Mouse (Mus musculus) stomach, embryonic 14.5 days (tissue): ENCODE measurements around the gene Rsph10b. TPM values are rescaled to one million over a fixed set of nuclear protein-coding genes. Genes with fewer than 3 reads are reported as not detected.

Experiments
- ATAC-seq: fragments of 200-750 bp; cut with Nextera tagmentation; 2 replicates; pipeline ENCODE4 v1.8.0; 2017; ENCODE audit warnings: low read depth, moderate TSS enrichment; ENCODE audit not compliant: insufficient number of reproducible peaks, insufficient read depth, low FRiP score
- H3K27ac ChIP-seq: fragments of 300-500 bp; sonication (generic); 2 replicates; pipeline ENCODE4 v1.5.1; 2014; ENCODE audit warnings: mild to moderate bottlenecking, low read length, moderate library complexity, mixed read lengths
- H3K27me3 ChIP-seq: fragments of 300-500 bp; sonication (generic); 2 replicates; pipeline ENCODE4 v1.6.1; 2014; ENCODE audit warnings: low read length, control low read depth, mixed read lengths; ENCODE audit not compliant: control insufficient read depth, insufficient read depth
- H3K36me3 ChIP-seq: fragments of 300-500 bp; sonication (generic); 2 replicates; pipeline ENCODE4 v1.6.1; 2014; ENCODE audit warnings: mild to moderate bottlenecking, control low read depth, low read length, moderate library complexity, mixed read lengths; ENCODE audit not compliant: control insufficient read depth, insufficient read depth
- H3K4me1 ChIP-seq: fragments of 300-500 bp; sonication (generic); 2 replicates; pipeline ENCODE4 v1.6.1; 2014; ENCODE audit warnings: low read length, control low read depth, mixed read lengths; ENCODE audit not compliant: control insufficient read depth, insufficient read depth
- H3K4me2 ChIP-seq: fragments of 300-500 bp; sonication (generic); replicated peaks from 2 replicates; pipeline ENCODE4 v1.6.1; 2014; ENCODE audit warnings: low read depth, low read length, control low read depth
- H3K4me3 ChIP-seq: fragments of 300-500 bp; sonication (generic); 2 replicates; pipeline ENCODE4 v1.5.1; 2014; ENCODE audit warnings: low read depth, low read length, control low read depth
- H3K9ac ChIP-seq: fragments of 300-500 bp; sonication (generic); replicated peaks from 2 replicates; pipeline ENCODE4 v1.6.1; 2014; ENCODE audit warnings: low read depth, mild to moderate bottlenecking, control low read depth, low read length, moderate library complexity, mixed read lengths
- H3K9me3 ChIP-seq: fragments of 300-500 bp; sonication (generic); 2 replicates; pipeline ENCODE4 v1.6.1; 2016; ENCODE audit warnings: low read depth, low read length, control low read depth; ENCODE audit not compliant: control insufficient read depth
- WGBS: fragments of 180-500 bp; shearing (Covaris S2); extraction: QIAGEN DNeasy Blood & Tissue Kit; methylation state at CpG from one replicate; pipeline ENCODE4 v1.1.7; 2014; 5-methylcytosine and 5-hydroxymethylcytosine counted together
- polyA plus RNA-seq: library from polyadenylated mRNA; unstranded; fragments of >200 nt; fragmentation: Nextera tagmentation; extraction: Ambion mirVana; gene quantifications from 2 replicates; pipeline ENCODE4 v1.2.1, GENCODE M21; 2014

Rsph10b gene
- polyA plus RNA-seq = 0.60 and 1.4 TPM in 2 replicates

GRCm38 (mm10) chr5:143932831-143933230 lies at the start of gene Rsph10b:
Gene Rsph10b (plus strand): TSS chr5:143933035.
- no peaks in the 10 kb centered on the region for H3K9me3 ChIP-seq
- H3K36me3 ChIP-seq = peaks cover 18% of the 10 kb centered on the region
- H3K4me1 ChIP-seq = no peaks in the 10 kb centered on the region
- WGBS = 18% methylated on average over 8 of the region's 8 CpGs
- no peak within 1 kb of the TSS for H3K9ac ChIP-seq
- H3K27ac ChIP-seq = no peak within 1 kb of the TSS
- H3K4me3 ChIP-seq = no peak within 1 kb of the TSS
- no peak within 1 kb of the TSS for H3K4me2 ChIP-seq
- no peak for ATAC-seq
- H3K27me3 ChIP-seq = no peaks in the 10 kb centered on the region

GRCm38 (mm10) chr5:143885274-143885673 lies 47.6 kb upstream of the Rsph10b start:
- H3K36me3 ChIP-seq = peaks cover 66% of the 10 kb centered on the region
- no peak overlapping the region for H3K4me3 ChIP-seq
- H3K9me3 ChIP-seq = 0 out of 2 replicates have a peak, but pooled peaks cover 2% of the 10 kb centered on the region
- WGBS = 96% methylated on average over 3 of the region's 3 CpGs
- H3K4me1 ChIP-seq = no peaks in the 10 kb centered on the region
- no peak for ATAC-seq
- H3K9ac ChIP-seq = no peak overlapping the region
- no peaks in the 10 kb centered on the region for H3K27me3 ChIP-seq
- no peak overlapping the region for H3K27ac ChIP-seq
- H3K4me2 ChIP-seq = no peak overlapping the region

- Histone ChIP-seq H3K4me3 (no peak overlapping the region), H3K9me3 (0 out of 2 replicates have a peak, but pooled peaks cover under 1% of the 10 kb centered on the region), H3K27ac (no peak overlapping the region), H3K9ac (no peak overlapping the region), H3K4me1 (no peaks in the 10 kb centered on the region), H3K27me3 (no peaks in the 10 kb centered on the region), H3K36me3 (peaks cover 33% of the 10 kb centered on the region), H3K4me2 (no peak overlapping the region)
- ATAC-seq = no peak
- WGBS = 65% methylated on average over 6 of the region's 6 CpGs
These were observed 42.1 kb upstream of the Rsph10b start for GRCm38 (mm10) chr5:143890741-143891140.

GRCm38 (mm10) chr5:143892255-143892886 lies 40.5 kb upstream of the Rsph10b start:
- H3K4me2 ChIP-seq = no peak overlapping the region
- no peaks in the 10 kb centered on the region for H3K9me3 ChIP-seq
- H3K4me3 ChIP-seq = no peak overlapping the region
- no peak overlapping the region for H3K27ac ChIP-seq
- no peak overlapping the region for H3K9ac ChIP-seq
- ATAC-seq = no peak
- H3K27me3 ChIP-seq = no peaks in the 10 kb centered on the region
- H3K4me1 ChIP-seq = no peaks in the 10 kb centered on the region
- 68% methylated on average over 9 of the region's 9 CpGs for WGBS
- peaks cover 27% of the 10 kb centered on the region for H3K36me3 ChIP-seq

- H3K36me3 ChIP-seq = peaks cover 32% of the 10 kb centered on the region
- H3K27ac ChIP-seq = no peak overlapping the region
- no peak overlapping the region for H3K4me2 ChIP-seq
- 83% methylated on average over 5 of the region's 5 CpGs for WGBS
- no peaks in the 10 kb centered on the region for H3K27me3 ChIP-seq
- H3K9ac ChIP-seq = no peak overlapping the region
- no peaks in the 10 kb centered on the region for H3K9me3 ChIP-seq
- H3K4me1 ChIP-seq = no peaks in the 10 kb centered on the region
- H3K4me3 ChIP-seq = no peak overlapping the region
- no peak for ATAC-seq
These were observed 39.4 kb upstream of the Rsph10b start for GRCm38 (mm10) chr5:143893396-143893795.

GRCm38 (mm10) chr5:143897635-143898330 lies 35.1 kb upstream of the Rsph10b start, which contains the start of gene Ankrd61:
Gene Ankrd61 (minus strand): TSS chr5:143897685.
- no peak within 1 kb of the TSS for H3K4me2 ChIP-seq
- H3K4me3 ChIP-seq = no peak within 1 kb of the TSS
- H3K9me3 ChIP-seq = no peaks in the 10 kb centered on the region
- no peak within 1 kb of the TSS for H3K27ac ChIP-seq
- no peak within 1 kb of the TSS for H3K9ac ChIP-seq
- no peak for ATAC-seq
- WGBS = 86% methylated on average over 14 of the region's 14 CpGs
- H3K4me1 ChIP-seq = no peaks in the 10 kb centered on the region
- no peaks in the 10 kb centered on the region for H3K27me3 ChIP-seq
- peaks cover 38% of the 10 kb centered on the region for H3K36me3 ChIP-seq

- no peak overlapping the region for H3K4me2 ChIP-seq
- no peaks in the 10 kb centered on the region for H3K9me3 ChIP-seq
- H3K4me3 ChIP-seq = no peak overlapping the region
- no peak for ATAC-seq
- no peaks in the 10 kb centered on the region for H3K27me3 ChIP-seq
- H3K9ac ChIP-seq = no peak overlapping the region
- no peak overlapping the region for H3K27ac ChIP-seq
- WGBS = 79% methylated on average over 3 of the region's 3 CpGs
- H3K36me3 ChIP-seq = peaks cover 62% of the 10 kb centered on the region
- no peaks in the 10 kb centered on the region for H3K4me1 ChIP-seq
These were observed 30.7 kb upstream of the Rsph10b start for GRCm38 (mm10) chr5:143902111-143902510.

GRCm38 (mm10) chr5:143903813-143904212 lies 29.0 kb upstream of the Rsph10b start:
- no peak overlapping the region for H3K4me2 ChIP-seq
- no peak overlapping the region for H3K4me3 ChIP-seq
- H3K27me3 ChIP-seq = no peaks in the 10 kb centered on the region
- H3K36me3 ChIP-seq = peaks cover 52% of the 10 kb centered on the region
- H3K27ac ChIP-seq = no peak overlapping the region
- WGBS = 86% methylated on average over 4 of the region's 4 CpGs
- peaks cover 8% of the 10 kb centered on the region; the same call in 1 of the 2 replicates for H3K4me1 ChIP-seq
- H3K9ac ChIP-seq = no peak overlapping the region
- H3K9me3 ChIP-seq = no peaks in the 10 kb centered on the region
- no peak for ATAC-seq
